Comparison of ENCODE assay signal across 15 mouse cellular contexts in genomic region chr10:105417845-105418383, GRCm38 (mm10).
DNase-seq lines count a peak whose midpoint lies in the region; ATAC-seq and TF ChIP-seq lines count a peak whose summit lies in the region.
"Had no signal": no experiment of that assay in that cellular context is flagged by ENCODE, and none has a peak within 500 bp of the region (broad histone marks: within the 10 kb centered on the region; RNA-seq: fewer than 3 reads in every experiment).

No protein-coding gene starts in this region.

- no peak for ATAC-seq in heart, embryonic 16.5 days (replicated peaks; ENCODE audit: extremely low read depth, insufficient read depth, low FRiP score)
- ATAC-seq in stomach, embryonic 14.5 days (ENCODE audit: insufficient number of reproducible peaks, insufficient read depth, low FRiP score, low read depth) = peak; percentile 72; the same call in 1 of the 2 replicates
- no peak for ATAC-seq in stomach, postnatal 0 days (ENCODE audit: low FRiP score, low TSS enrichment)
- ATAC-seq in liver, embryonic 13.5 days (ENCODE audit: low read depth) = peak; percentile 92
- ATAC-seq: forebrain, embryonic 13.5 days; lung, postnatal 0 days had no signal

- intact Hi-C loops in heart, postnatal 25 days (cut with DNase I) = no loop called here

- DNase-seq in heart, postnatal 25 days (ENCODE audit: low spot score) = no peak
- DNase-seq in stomach, postnatal 0 days (ENCODE audit: low spot score) = no peak
- DNase-seq in liver, embryonic 13.5 days = peak; percentile 76
- DNase-seq in right cerebral cortex, postnatal 4 days = no peak
- DNase-seq in kidney, postnatal 10 days = no peak
- DNase-seq in ovary, postnatal 10 days (ENCODE audit: low spot score) = no peak
- DNase-seq: cerebellum, postnatal 25 days; gastrocnemius, postnatal 10 days; thymus, postnatal 14 days had no signal

- no peaks in the 10 kb centered on the region for H3K9me3 ChIP-seq in heart, embryonic 16.5 days (replicated peaks; ENCODE audit: control insufficient read depth, low read length)
- H3K9me3 ChIP-seq in stomach, embryonic 14.5 days (ENCODE audit: control insufficient read depth, low read depth, low read length) = no peaks in the 10 kb centered on the region
- no peaks in the 10 kb centered on the region for H3K9me3 ChIP-seq in stomach, postnatal 0 days (ENCODE audit: control insufficient read depth, low read length)
- H3K9me3 ChIP-seq in liver, embryonic 13.5 days (replicated peaks) = no peaks in the 10 kb centered on the region
- H3K9me3 ChIP-seq: embryonic facial prominence, embryonic 12.5 days; forebrain, embryonic 13.5 days; limb, embryonic 10.5 days had no signal

- peak overlapping the region; percentile 46 for H3K4me2 ChIP-seq in heart, embryonic 16.5 days (ENCODE audit: low read depth, low read length)
- H3K4me2 ChIP-seq in stomach, embryonic 14.5 days (replicated peaks; ENCODE audit: low read depth, low read length) = no peak overlapping the region
- no peak overlapping the region for H3K4me2 ChIP-seq in stomach, postnatal 0 days (replicated peaks; ENCODE audit: low read depth)
- H3K4me2 ChIP-seq in liver, embryonic 13.5 days = peak overlapping the region; percentile 52
- H3K4me2 ChIP-seq: embryonic facial prominence, embryonic 12.5 days; forebrain, embryonic 13.5 days had no signal

- no peaks in the 10 kb centered on the region for H3K36me3 ChIP-seq in heart, embryonic 16.5 days (ENCODE audit: control insufficient read depth, insufficient read depth)
- H3K36me3 ChIP-seq in stomach, embryonic 14.5 days (ENCODE audit: control insufficient read depth, insufficient read depth, low read length) = peaks cover 9% of the 10 kb centered on the region; the same call in 1 of the 2 replicates
- 0 out of 2 replicates have a peak, but pooled peaks cover 5% of the 10 kb centered on the region for H3K36me3 ChIP-seq in stomach, postnatal 0 days (ENCODE audit: control insufficient read depth, insufficient read depth, low read length)
- H3K36me3 ChIP-seq in liver, embryonic 13.5 days = no peaks in the 10 kb centered on the region

- 0 out of 2 replicates have a peak overlapping the region, but pooled peaks have one; percentile 9 for H3K4me3 ChIP-seq in heart, embryonic 16.5 days (ENCODE audit: low read length)
- no peak overlapping the region for H3K4me3 ChIP-seq in stomach, embryonic 14.5 days (ENCODE audit: low read depth, low read length)
- no peak overlapping the region for H3K4me3 ChIP-seq in stomach, postnatal 0 days (ENCODE audit: low read depth, low read length)
- H3K4me3 ChIP-seq in liver, embryonic 13.5 days (replicated peaks) = no peak overlapping the region
- H3K4me3 ChIP-seq: embryonic facial prominence, embryonic 12.5 days; forebrain, embryonic 13.5 days; limb, embryonic 10.5 days had no signal

- H3K27me3 ChIP-seq in heart, embryonic 16.5 days (ENCODE audit: control insufficient read depth, insufficient read depth, low read length) = no peaks in the 10 kb centered on the region
- no peaks in the 10 kb centered on the region for H3K27me3 ChIP-seq in stomach, embryonic 14.5 days (ENCODE audit: control insufficient read depth, insufficient read depth, low read length)
- H3K27me3 ChIP-seq in stomach, postnatal 0 days (ENCODE audit: control insufficient read depth, insufficient read depth, low read length) = no peaks in the 10 kb centered on the region
- no peaks in the 10 kb centered on the region for H3K27me3 ChIP-seq in liver, embryonic 13.5 days
- H3K27me3 ChIP-seq: embryonic facial prominence, embryonic 12.5 days had no signal

- WGBS in heart, embryonic 16.5 days = 51% methylated on average over 15 of the region's 15 CpGs
- 84% methylated on average over 15 of the region's 15 CpGs for WGBS in stomach, embryonic 14.5 days
- 82% methylated on average over 15 of the region's 15 CpGs for WGBS in stomach, postnatal 0 days
- WGBS in liver, embryonic 13.5 days (ENCODE audit: insufficient replicate concordance) = 35% methylated on average over 15 of the region's 15 CpGs

- TF ChIP-seq EP300 in stomach, postnatal 0 days (optimal IDR thresholded peaks at IDR 0.05) = no peak

- H3K4me1 ChIP-seq in heart, embryonic 16.5 days (ENCODE audit: control insufficient read depth, insufficient read depth, low read length) = peaks cover 4% of the 10 kb centered on the region; the same call in 1 of the 2 replicates
- H3K4me1 ChIP-seq in stomach, embryonic 14.5 days (ENCODE audit: control insufficient read depth, insufficient read depth, low read length) = no peaks in the 10 kb centered on the region
- H3K4me1 ChIP-seq in stomach, postnatal 0 days (replicated peaks; ENCODE audit: control insufficient read depth, insufficient read depth) = no peaks in the 10 kb centered on the region
- peaks cover 54% of the 10 kb centered on the region for H3K4me1 ChIP-seq in liver, embryonic 13.5 days (replicated peaks)
- H3K4me1 ChIP-seq: embryonic facial prominence, embryonic 12.5 days had no signal

- H3K9ac ChIP-seq in heart, embryonic 16.5 days (ENCODE audit: low read length) = no peak overlapping the region
- no peak overlapping the region for H3K9ac ChIP-seq in stomach, embryonic 14.5 days (replicated peaks; ENCODE audit: low read depth, low read length)
- no peak overlapping the region for H3K9ac ChIP-seq in stomach, postnatal 0 days (ENCODE audit: low read length)
- H3K9ac ChIP-seq in liver, embryonic 13.5 days = peak overlapping the region; percentile 60
- H3K9ac ChIP-seq: embryonic facial prominence, embryonic 12.5 days; forebrain, embryonic 13.5 days had no signal

- no peak for TF ChIP-seq CTCF in stomach, postnatal 0 days (IDR thresholded peaks at IDR 0.05; ENCODE audit: low read depth)

- no peak overlapping the region for H3K27ac ChIP-seq in heart, embryonic 16.5 days (ENCODE audit: low read length)
- no peak overlapping the region for H3K27ac ChIP-seq in stomach, embryonic 14.5 days (ENCODE audit: low read length)
- no peak overlapping the region for H3K27ac ChIP-seq in stomach, postnatal 0 days (replicated peaks)
- peak overlapping the region; percentile 91 for H3K27ac ChIP-seq in liver, embryonic 13.5 days
- H3K27ac ChIP-seq: embryonic facial prominence, embryonic 12.5 days; forebrain, embryonic 13.5 days; limb, embryonic 10.5 days had no signal

Comparison
In these comparisons a context has a peak if more than half of its experiments do, and no peak if none do; other contexts are left out.
1. ATAC-seq: peak in stomach, embryonic 14.5 days (single experiment) and liver, embryonic 13.5 days (single experiment); none in heart, embryonic 16.5 days (single experiment) and stomach, postnatal 0 days (single experiment).
2. H3K4me2 ChIP-seq: peak in heart, embryonic 16.5 days (single experiment) and liver, embryonic 13.5 days (single experiment); none in stomach, embryonic 14.5 days (single experiment) and stomach, postnatal 0 days (single experiment).